In genomic region chr12:58214289-58215136, GRCm38 (mm10) we compare ENCODE assay signal across 8 mouse cellular contexts. TPM values are rescaled to one million over a fixed set of nuclear protein-coding genes. Genes with fewer than 3 reads are reported as not detected.
DNase-seq lines count a peak whose midpoint lies in the region; ATAC-seq and TF ChIP-seq lines count a peak whose summit lies in the region.

No protein-coding gene starts in this region.

- no peak overlapping the region for H3K27ac ChIP-seq in embryonic facial prominence, embryonic 14.5 days (replicated peaks; ENCODE audit: low read depth, low read length)
- H3K27ac ChIP-seq in intestine, postnatal 0 days (ENCODE audit: low read depth, low read length) = no peak overlapping the region
- no peak overlapping the region for H3K27ac ChIP-seq in macrophage

- peaks cover 54% of the 10 kb centered on the region for H3K27me3 ChIP-seq in embryonic facial prominence, embryonic 14.5 days (replicated peaks; ENCODE audit: control insufficient read depth, insufficient read depth, low read length)
- H3K27me3 ChIP-seq in intestine, postnatal 0 days (replicated peaks; ENCODE audit: control insufficient read depth, insufficient read depth, low read length) = peaks cover 38% of the 10 kb centered on the region

- H3K4me3 ChIP-seq in lung, adult 2 months (replicated peaks; ENCODE audit: extremely low read depth, low read depth, low read length) = peak overlapping the region; percentile 62
- peak overlapping the region; percentile 47 for H3K4me3 ChIP-seq in embryonic facial prominence, embryonic 14.5 days (ENCODE audit: low read depth, low read length)
- H3K4me3 ChIP-seq in intestine, postnatal 0 days (ENCODE audit: low read depth, low read length) = peak overlapping the region; percentile 40
- H3K4me3 ChIP-seq in macrophage (ENCODE audit: inconsistent target) = peak overlapping the region; percentile 8; the same call in 1 of the 2 replicates

- no peaks in the 10 kb centered on the region for H3K36me3 ChIP-seq in embryonic facial prominence, embryonic 14.5 days (ENCODE audit: control insufficient read depth, insufficient read depth, low read length)
- no peaks in the 10 kb centered on the region for H3K36me3 ChIP-seq in intestine, postnatal 0 days (ENCODE audit: control insufficient read depth, insufficient read depth)
- no peaks in the 10 kb centered on the region for H3K36me3 ChIP-seq in macrophage (ENCODE audit: inconsistent target)

- ATAC-seq in embryonic facial prominence, embryonic 14.5 days (ENCODE audit: low read depth) = 0 out of 2 replicates have a peak, but pooled peaks have one; percentile 6
- ATAC-seq in intestine, postnatal 0 days = no peak

- DNase-seq in lung, adult 2 months = peak; percentile 4
- no peak for DNase-seq in lung, postnatal 25 days (ENCODE audit: low spot score)
- peak; percentile 19 for DNase-seq in embryonic facial prominence, embryonic 14.5 days (ENCODE audit: low spot score)
- DNase-seq in cerebellum, adult 11-12 months = no peak
- no peak for DNase-seq in cerebellum, postnatal 4 days (ENCODE audit: low spot score in 2 of 2)
- no peak for DNase-seq in right cerebral cortex, postnatal 36 days (ENCODE audit: low spot score in 2 of 2)

- H3K4me1 ChIP-seq in lung, adult 2 months (ENCODE audit: control insufficient read depth, insufficient read depth, low read length) = peaks cover 6% of the 10 kb centered on the region; the same call in 1 of the 2 replicates
- peaks cover 21% of the 10 kb centered on the region for H3K4me1 ChIP-seq in embryonic facial prominence, embryonic 14.5 days (ENCODE audit: control insufficient read depth, insufficient read depth, low read length)
- peaks cover 12% of the 10 kb centered on the region; the same call in 1 of the 2 replicates for H3K4me1 ChIP-seq in intestine, postnatal 0 days (replicated peaks; ENCODE audit: control insufficient read depth, insufficient read depth, low read length)

- H3K9ac ChIP-seq in embryonic facial prominence, embryonic 14.5 days (ENCODE audit: low read depth, low read length) = 0 out of 2 replicates have a peak overlapping the region, but pooled peaks have one; percentile 6
- no peak overlapping the region for H3K9ac ChIP-seq in intestine, postnatal 0 days (ENCODE audit: low read depth, low read length)

- H3K9me3 ChIP-seq in embryonic facial prominence, embryonic 14.5 days (ENCODE audit: control insufficient read depth, low read length) = no peaks in the 10 kb centered on the region
- no peaks in the 10 kb centered on the region for H3K9me3 ChIP-seq in intestine, postnatal 0 days (ENCODE audit: control insufficient read depth)

- no peaks in the 10 kb centered on the region for H3K79me2 ChIP-seq in macrophage (ENCODE audit: inconsistent target)

- WGBS in lung, adult 2 months = 22% methylated on average over 13 of the region's 13 CpGs
- WGBS in embryonic facial prominence, embryonic 14.5 days = 9% methylated on average over 13 of the region's 13 CpGs
- 13% methylated on average over 13 of the region's 13 CpGs for WGBS in intestine, postnatal 0 days
- 6% methylated on average over 13 of the region's 13 CpGs for WGBS in macrophage (ENCODE audit: missing documents)

- no peak for TF ChIP-seq POLR2A in lung, adult 2 months (IDR thresholded peaks at IDR 0.05; ENCODE audit: borderline replicate concordance, extremely low read depth, low read depth, low read length)

- peak overlapping the region; percentile 92 for H3K4me2 ChIP-seq in embryonic facial prominence, embryonic 14.5 days (ENCODE audit: low read depth, low read length)
- peak overlapping the region; percentile 67 for H3K4me2 ChIP-seq in intestine, postnatal 0 days (replicated peaks; ENCODE audit: low read depth)

- TF ChIP-seq CTCF in lung, adult 2 months (IDR thresholded peaks at IDR 0.05; ENCODE audit: insufficient read depth, low read length) = no peak
- TF ChIP-seq CTCF in intestine, postnatal 0 days (IDR thresholded peaks at IDR 0.05; ENCODE audit: low read depth) = no peak

RNA-seq across cellular contexts. Expression of gene Sstr1, which starts 2.9 kb away (rescaled TPM):
- polyA plus RNA-seq in lung, adult 2 months (2012; rRNA removed) = 0.45 and 0.51 TPM in 2 replicates
- 0.63 and 1.2 TPM in 2 replicates for polyA plus RNA-seq in embryonic facial prominence, embryonic 14.5 days (2014; fragmentation: Nextera tagmentation; extraction: Ambion mirVana)
- 2.7 TPM in 2 replicates for polyA plus RNA-seq in intestine, postnatal 0 days (2015; fragmentation: Nextera tagmentation; extraction: Ambion mirVana)
- not detected for total RNA-seq in macrophage (2018; cell fraction: chromatin; rRNA removed)
- not detected for total RNA-seq in macrophage (2018; cell fraction: cytosol; rRNA removed)
- not detected for total RNA-seq in macrophage (2018; cell fraction: nucleus; rRNA removed)
- polyA plus RNA-seq in macrophage (2018) = not detected in 3 replicates

RNA-seq across cellular contexts. Expression of gene Clec14a, which starts 54.6 kb away (rescaled TPM):
- polyA plus RNA-seq in lung, adult 2 months (2012; rRNA removed) = 103 and 140 TPM in 2 replicates
- polyA plus RNA-seq in embryonic facial prominence, embryonic 14.5 days (2014; fragmentation: Nextera tagmentation; extraction: Ambion mirVana) = 14.2 and 14.3 TPM in 2 replicates
- polyA plus RNA-seq in intestine, postnatal 0 days (2015; fragmentation: Nextera tagmentation; extraction: Ambion mirVana) = 5.3 and 6.3 TPM in 2 replicates
- under 1 TPM in 1 of 26 experiments, not detected in 25; 0.47 TPM for total RNA-seq in macrophage (2018; cell fraction: chromatin; rRNA removed)
- not detected for total RNA-seq in macrophage (2018; cell fraction: cytosol; rRNA removed)
- not detected for total RNA-seq in macrophage (2018; cell fraction: nucleus; rRNA removed)
- polyA plus RNA-seq in macrophage (2018) = not detected in 3 replicates

Comparison
In these comparisons a context has a peak if more than half of its experiments do, and no peak if none do; other contexts are left out.
1. DNase-seq: peak in lung, adult 2 months (single experiment) and embryonic facial prominence, embryonic 14.5 days (single experiment); none in lung, postnatal 25 days (single experiment), cerebellum, adult 11-12 months (single experiment), cerebellum, postnatal 4 days (0 of 2) and right cerebral cortex, postnatal 36 days (0 of 2).
2. H3K4me3 ChIP-seq: peak in every context shown above with its lines; median percentile 62 in lung, adult 2 months; 47 in embryonic facial prominence, embryonic 14.5 days; 40 in intestine, postnatal 0 days; 8 in macrophage.